Mouse (Mus musculus): Measurements from ENCODE around the gene Gm19426.

DNA sequence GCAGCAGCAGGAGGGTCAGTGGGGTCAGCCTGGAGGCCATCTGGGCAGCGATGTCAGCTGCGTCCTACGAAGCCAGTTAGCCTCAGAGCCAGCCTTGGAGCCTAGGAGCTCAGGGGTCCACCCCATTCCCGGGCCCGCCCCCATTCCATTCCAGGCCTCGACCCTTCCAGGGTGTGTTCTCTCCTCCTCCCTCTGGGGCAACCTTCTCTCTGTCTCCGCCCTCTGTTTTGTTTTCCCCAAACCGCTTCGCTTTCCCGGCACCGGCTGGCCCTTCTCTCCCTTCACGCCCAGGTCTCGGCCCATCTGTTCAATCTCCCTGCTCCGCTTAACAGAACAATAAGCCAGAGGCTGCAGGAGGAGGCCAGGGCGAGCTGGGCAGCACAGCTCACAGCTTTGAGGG, 31.3 kb upstream of the Gm19426 start:
- TF ChIP-seq CTCF (IDR thresholded peaks at IDR 0.05; ENCODE audit: low read depth) = no peak
- no peak for TF ChIP-seq EP300 (IDR thresholded peaks at IDR 0.05; ENCODE audit: low read depth)
